Mouse (Mus musculus) stomach, embryonic 14.5 days (tissue): Measurements from ENCODE around the gene Cpeb1. TPM values are rescaled to one million over a fixed set of nuclear protein-coding genes. Genes with fewer than 3 reads are reported as not detected.

ENCODE experiments used
- ATAC-seq: fragments of 200-750 bp; cut with Nextera tagmentation; 2 replicates; pipeline ENCODE4 v1.8.0; 2017; ENCODE audit warnings: low read depth, moderate TSS enrichment; ENCODE audit not compliant: insufficient number of reproducible peaks, insufficient read depth, low FRiP score
- H3K27ac ChIP-seq: fragments of 300-500 bp; sonication (generic); 2 replicates; pipeline ENCODE4 v1.5.1; 2014; ENCODE audit warnings: mild to moderate bottlenecking, low read length, moderate library complexity, mixed read lengths
- H3K27me3 ChIP-seq: fragments of 300-500 bp; sonication (generic); 2 replicates; pipeline ENCODE4 v1.6.1; 2014; ENCODE audit warnings: low read length, control low read depth, mixed read lengths; ENCODE audit not compliant: control insufficient read depth, insufficient read depth
- H3K36me3 ChIP-seq: fragments of 300-500 bp; sonication (generic); 2 replicates; pipeline ENCODE4 v1.6.1; 2014; ENCODE audit warnings: mild to moderate bottlenecking, control low read depth, low read length, moderate library complexity, mixed read lengths; ENCODE audit not compliant: control insufficient read depth, insufficient read depth
- H3K4me1 ChIP-seq: fragments of 300-500 bp; sonication (generic); 2 replicates; pipeline ENCODE4 v1.6.1; 2014; ENCODE audit warnings: low read length, control low read depth, mixed read lengths; ENCODE audit not compliant: control insufficient read depth, insufficient read depth
- H3K4me2 ChIP-seq: fragments of 300-500 bp; sonication (generic); replicated peaks from 2 replicates; pipeline ENCODE4 v1.6.1; 2014; ENCODE audit warnings: low read depth, low read length, control low read depth
- H3K4me3 ChIP-seq: fragments of 300-500 bp; sonication (generic); 2 replicates; pipeline ENCODE4 v1.5.1; 2014; ENCODE audit warnings: low read depth, low read length, control low read depth
- H3K9ac ChIP-seq: fragments of 300-500 bp; sonication (generic); replicated peaks from 2 replicates; pipeline ENCODE4 v1.6.1; 2014; ENCODE audit warnings: low read depth, mild to moderate bottlenecking, control low read depth, low read length, moderate library complexity, mixed read lengths
- H3K9me3 ChIP-seq: fragments of 300-500 bp; sonication (generic); 2 replicates; pipeline ENCODE4 v1.6.1; 2016; ENCODE audit warnings: low read depth, low read length, control low read depth; ENCODE audit not compliant: control insufficient read depth
- WGBS: fragments of 180-500 bp; shearing (Covaris S2); extraction: QIAGEN DNeasy Blood & Tissue Kit; methylation state at CpG from one replicate; pipeline ENCODE4 v1.1.7; 2014; 5-methylcytosine and 5-hydroxymethylcytosine counted together
- polyA plus RNA-seq: library from polyadenylated mRNA; unstranded; fragments of >200 nt; fragmentation: Nextera tagmentation; extraction: Ambion mirVana; gene quantifications from 2 replicates; pipeline ENCODE4 v1.2.1, GENCODE M21; 2014

Gene Cpeb1
- polyA plus RNA-seq, 1 experiment from 2014 or later = 0.91 TPM

DNA sequence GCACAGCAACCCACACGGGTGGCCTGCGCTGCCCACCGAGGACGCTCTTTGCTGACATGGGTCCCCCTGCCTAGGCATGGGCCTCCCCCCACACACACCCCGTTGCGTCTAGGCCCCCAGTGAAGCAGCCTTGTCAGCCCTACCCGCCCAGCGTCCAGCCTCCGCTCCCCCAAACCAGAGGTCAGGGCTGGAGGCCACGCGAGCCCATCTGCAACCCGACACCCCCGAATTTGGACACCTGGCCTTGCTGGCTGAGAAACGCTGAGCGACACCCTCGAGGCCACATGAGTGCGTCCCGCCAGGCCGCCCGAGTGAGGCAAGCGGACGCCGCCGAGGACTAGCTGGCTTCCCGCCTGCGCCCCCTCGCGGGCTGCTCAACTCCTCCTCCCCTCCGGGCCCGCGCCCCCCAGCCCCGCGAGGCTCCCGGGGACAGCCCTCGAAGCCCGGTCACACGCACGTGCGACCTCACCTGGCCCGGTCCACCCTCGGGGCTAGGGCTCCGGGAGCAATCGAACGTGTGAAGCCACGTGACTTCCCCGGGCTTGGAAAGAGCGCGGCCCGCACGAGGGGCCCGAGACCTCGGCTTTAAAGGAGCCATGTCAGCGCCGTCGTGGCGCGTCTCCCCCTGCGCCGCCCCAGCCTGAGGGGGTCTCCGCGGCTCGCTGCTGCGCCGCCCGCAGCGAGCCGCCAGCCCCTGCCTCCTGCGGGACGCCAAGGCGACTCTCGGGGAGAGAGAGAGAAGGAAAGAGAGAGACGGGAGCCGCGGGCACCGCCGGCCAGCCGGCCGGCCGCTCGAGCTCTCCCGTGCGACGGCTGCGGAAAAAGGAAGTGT lies 1.6 kb downstream of the Cpeb1 start:
- H3K27me3 ChIP-seq = peaks cover 46% of the 10 kb centered on the region
- no peaks in the 10 kb centered on the region for H3K9me3 ChIP-seq
- peaks cover 16% of the 10 kb centered on the region; the same call in 1 of the 2 replicates for H3K4me1 ChIP-seq
- WGBS = 5% methylated on average over 66 of the region's 84 CpGs
- ATAC-seq = no peak
- H3K9ac ChIP-seq = no peak overlapping the region
- peak overlapping the region; percentile 47 for H3K4me3 ChIP-seq
- no peaks in the 10 kb centered on the region for H3K36me3 ChIP-seq
- peak overlapping the region; percentile 94 for H3K4me2 ChIP-seq
- H3K27ac ChIP-seq = no peak overlapping the region

DNA sequence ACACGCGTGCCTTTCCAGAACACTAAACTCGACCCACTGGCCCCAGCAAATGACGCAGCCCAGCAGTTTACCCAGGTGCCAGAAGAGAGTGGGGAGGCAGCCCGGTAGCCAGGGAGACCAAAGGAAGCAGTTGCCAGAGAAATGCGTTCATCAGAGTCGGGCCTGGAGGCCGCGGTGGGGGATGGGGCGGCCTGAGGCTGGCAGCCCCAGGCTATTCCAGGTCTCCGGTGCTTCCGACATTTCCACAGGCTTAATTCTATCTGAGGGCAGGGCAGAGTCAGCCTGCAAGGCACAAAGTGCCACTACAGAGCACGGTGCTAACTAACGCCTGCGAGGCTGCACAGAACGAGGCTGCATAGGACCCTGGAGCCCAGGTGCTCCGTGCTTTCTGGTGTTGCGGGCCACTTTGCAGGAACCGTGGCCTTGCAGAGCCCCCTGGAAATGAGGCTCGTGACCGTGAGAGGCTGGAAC lies 2.3 kb downstream of the Cpeb1 start:
- Histone ChIP-seq H3K36me3 (no peaks in the 10 kb centered on the region), H3K4me1 (peaks cover 16% of the 10 kb centered on the region; the same call in 1 of the 2 replicates), H3K9me3 (no peaks in the 10 kb centered on the region), H3K27ac (no peak overlapping the region), H3K4me3 (no peak overlapping the region), H3K9ac (no peak overlapping the region), H3K27me3 (peaks cover 46% of the 10 kb centered on the region), H3K4me2 (peak overlapping the region; percentile 94; the same call in 1 of the 2 replicates)
- ATAC-seq = no peak
- WGBS = 3% methylated on average over 21 of the region's 21 CpGs

DNA sequence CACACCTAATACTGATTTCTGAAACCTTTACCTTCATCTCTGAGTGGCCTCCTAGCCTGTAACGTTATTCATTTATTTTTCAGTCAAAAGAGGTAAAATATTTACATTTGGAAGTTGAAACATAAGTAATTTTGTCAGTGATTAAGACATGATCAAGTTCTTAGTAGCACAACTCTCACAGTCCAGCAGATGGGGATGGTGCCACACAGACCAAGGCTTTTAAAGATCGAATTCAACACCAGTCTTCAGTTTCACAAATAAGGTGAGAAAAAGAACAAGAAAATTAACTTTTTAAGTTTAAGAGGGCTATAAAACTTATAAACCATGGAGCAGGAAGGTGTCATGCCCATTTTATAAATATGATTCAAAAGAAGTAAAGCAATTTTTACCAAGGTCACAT lies 56.3 kb downstream of the Cpeb1 start:
- 45% methylated on average over 2 of the region's 2 CpGs for WGBS
- H3K36me3 ChIP-seq = no peaks in the 10 kb centered on the region
- no peak overlapping the region for H3K9ac ChIP-seq
- no peaks in the 10 kb centered on the region for H3K9me3 ChIP-seq
- no peaks in the 10 kb centered on the region for H3K27me3 ChIP-seq
- no peak overlapping the region for H3K27ac ChIP-seq
- H3K4me1 ChIP-seq = no peaks in the 10 kb centered on the region
- ATAC-seq = no peak
- no peak overlapping the region for H3K4me2 ChIP-seq
- no peak overlapping the region for H3K4me3 ChIP-seq

DNA sequence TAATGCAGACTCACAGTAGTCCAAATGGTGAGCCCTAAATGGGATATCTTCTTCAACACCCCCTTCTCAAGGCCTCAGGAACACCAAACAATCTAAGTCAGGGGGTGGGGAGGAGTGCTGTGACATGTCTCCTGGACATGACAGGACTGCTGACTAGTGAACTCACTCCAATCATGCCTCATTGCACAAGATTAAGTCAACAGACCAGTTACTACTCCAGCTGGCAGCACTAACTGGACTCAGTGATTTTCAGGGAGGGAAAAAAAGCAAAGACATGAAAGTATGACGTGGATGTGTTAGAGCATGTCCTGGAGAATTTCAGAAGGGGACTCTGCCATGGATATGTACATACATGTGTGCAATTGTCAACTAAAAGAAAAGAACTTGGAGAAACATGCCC lies 75.9 kb downstream of the Cpeb1 start:
- 78% methylated on average over 1 of the region's 1 CpGs for WGBS
- H3K9me3 ChIP-seq = no peaks in the 10 kb centered on the region

DNA sequence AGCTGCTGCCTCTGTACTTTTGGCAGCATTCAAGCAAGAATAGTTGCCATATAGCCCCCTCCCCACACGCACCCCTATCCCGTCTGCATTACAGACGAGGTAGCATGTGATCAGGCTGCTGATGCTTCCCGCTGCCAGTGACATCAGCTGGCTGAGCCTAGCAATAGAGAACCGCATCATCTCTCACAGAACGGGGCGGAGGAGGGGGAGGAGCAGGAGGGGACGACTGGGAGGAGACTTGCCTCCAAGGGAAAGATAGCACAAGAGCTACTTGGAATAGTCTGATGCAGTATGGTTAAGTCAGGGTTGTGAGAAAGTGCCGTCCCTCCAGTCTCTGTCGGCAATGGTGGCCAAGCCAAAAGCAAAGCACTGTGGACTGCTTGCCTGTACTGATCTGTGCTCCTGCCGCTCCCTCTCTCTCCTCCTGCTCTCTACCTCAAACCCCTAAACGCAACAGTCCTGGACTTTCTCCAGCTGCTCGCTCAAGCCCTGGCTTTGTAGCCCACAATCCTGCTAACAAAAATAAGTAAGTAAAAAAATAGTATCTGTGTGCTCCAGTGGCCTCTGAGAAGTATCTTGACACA lies 82.8 kb downstream of the Cpeb1 start:
- WGBS = 6% methylated on average over 13 of the region's 13 CpGs
- Histone ChIP-seq H3K4me3 (no peak overlapping the region), H3K9ac (no peak overlapping the region), H3K9me3 (no peaks in the 10 kb centered on the region), H3K36me3 (no peaks in the 10 kb centered on the region), H3K27me3 (no peaks in the 10 kb centered on the region), H3K4me2 (peak overlapping the region; percentile 28), H3K4me1 (no peaks in the 10 kb centered on the region), H3K27ac (no peak overlapping the region)
- ATAC-seq = no peak; the same call in 1 of the 2 replicates

More for the DNA sequence above, 75.9 kb downstream of the Cpeb1 start:
- no peaks in the 10 kb centered on the region for H3K27me3 ChIP-seq
- no peak overlapping the region for H3K27ac ChIP-seq
- no peaks in the 10 kb centered on the region for H3K36me3 ChIP-seq
- H3K4me3 ChIP-seq = no peak overlapping the region
- no peak overlapping the region for H3K9ac ChIP-seq
- ATAC-seq = no peak
- no peaks in the 10 kb centered on the region for H3K4me1 ChIP-seq
- no peak overlapping the region for H3K4me2 ChIP-seq

DNA sequence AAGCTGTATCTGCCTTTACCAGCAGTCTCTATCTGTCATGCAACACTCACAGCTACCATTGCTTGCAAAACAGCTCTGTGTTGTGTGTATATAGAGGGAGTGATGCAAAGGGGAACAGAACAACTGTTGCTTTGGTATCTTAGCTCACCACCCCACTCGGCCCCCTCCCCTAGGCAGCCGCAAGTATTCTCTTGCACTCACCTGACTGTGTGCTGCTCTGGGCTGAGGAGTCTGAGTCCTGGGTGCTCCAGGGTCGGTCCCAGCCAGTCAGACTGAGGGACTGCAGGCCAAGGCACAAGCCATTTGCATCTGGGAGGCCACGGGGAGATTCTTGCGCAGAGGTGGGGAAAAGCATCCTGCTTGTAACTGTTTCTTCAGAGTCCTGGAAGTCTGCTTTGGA lies 83.5 kb downstream of the Cpeb1 start:
- ATAC-seq = no peak
- no peak overlapping the region for H3K4me3 ChIP-seq
- no peaks in the 10 kb centered on the region for H3K36me3 ChIP-seq
- no peaks in the 10 kb centered on the region for H3K27me3 ChIP-seq
- H3K27ac ChIP-seq = no peak overlapping the region
- H3K4me1 ChIP-seq = no peaks in the 10 kb centered on the region
- H3K9ac ChIP-seq = no peak overlapping the region
- 22% methylated on average over 5 of the region's 5 CpGs for WGBS
- no peaks in the 10 kb centered on the region for H3K9me3 ChIP-seq
- H3K4me2 ChIP-seq = peak overlapping the region; percentile 28

DNA sequence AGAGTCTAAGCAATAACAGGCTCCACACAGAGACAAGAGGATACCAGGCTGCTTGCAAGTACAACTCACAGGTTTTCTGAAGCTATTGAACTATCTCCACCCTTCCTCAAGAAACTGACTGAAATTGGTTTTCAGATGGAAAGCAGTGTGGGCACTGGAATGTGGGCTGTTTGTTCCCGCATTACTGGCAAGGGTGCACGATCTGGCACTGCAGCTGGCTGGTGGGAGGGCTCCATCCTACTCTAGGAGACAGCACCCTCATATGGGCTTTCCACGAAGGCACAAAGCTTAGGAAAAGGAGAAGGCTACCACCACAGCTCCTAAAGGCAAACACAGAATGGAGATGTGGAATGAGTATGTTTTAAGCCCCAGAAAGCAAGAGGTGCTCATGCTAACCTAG lies 85.5 kb downstream of the Cpeb1 start:
- no peak for ATAC-seq
- Histone ChIP-seq H3K36me3 (no peaks in the 10 kb centered on the region), H3K27ac (no peak overlapping the region), H3K4me2 (no peak overlapping the region), H3K27me3 (no peaks in the 10 kb centered on the region), H3K9me3 (no peaks in the 10 kb centered on the region), H3K9ac (no peak overlapping the region), H3K4me1 (no peaks in the 10 kb centered on the region), H3K4me3 (no peak overlapping the region)
- 56% methylated on average over 3 of the region's 3 CpGs for WGBS

DNA sequence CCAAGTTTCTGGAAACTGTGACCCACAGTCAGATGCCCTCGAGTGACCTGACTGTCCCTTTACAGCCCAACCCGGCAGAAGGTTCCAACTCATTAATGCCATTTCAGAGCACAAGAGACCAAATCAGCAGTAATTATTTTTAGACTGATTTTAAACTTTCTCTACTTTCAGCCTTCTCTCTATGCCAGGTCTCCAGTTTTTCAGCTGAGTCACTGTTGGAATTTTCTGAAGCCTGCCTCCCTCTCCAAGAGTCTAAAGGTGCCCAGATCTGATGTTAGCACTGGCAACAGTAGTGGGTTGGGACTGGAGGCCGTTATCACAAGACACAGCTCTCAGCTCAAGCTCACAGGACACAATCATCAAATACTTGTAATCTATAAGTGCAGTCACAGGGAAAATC lies 87.3 kb downstream of the Cpeb1 start:
- H3K27me3 ChIP-seq = no peaks in the 10 kb centered on the region
- 76% methylated on average over 3 of the region's 3 CpGs for WGBS
- no peak overlapping the region for H3K9ac ChIP-seq
- H3K36me3 ChIP-seq = no peaks in the 10 kb centered on the region
- no peaks in the 10 kb centered on the region for H3K4me1 ChIP-seq
- no peak overlapping the region for H3K27ac ChIP-seq
- no peak overlapping the region for H3K4me2 ChIP-seq
- no peak overlapping the region for H3K4me3 ChIP-seq
- ATAC-seq = no peak
- H3K9me3 ChIP-seq = no peaks in the 10 kb centered on the region
